Mouse (Mus musculus) forebrain, embryonic 13.5 days (tissue): ENCODE results near the gene Rdm1. TPM values are rescaled to one million over a fixed set of nuclear protein-coding genes. Genes with fewer than 3 reads are reported as not detected.
"Not testable (repeated sequence)": the region's sequence is repeated elsewhere in the genome, so short reads cannot be mapped to it uniquely, and the experiment has no call there.

ENCODE experiments used
- ATAC-seq: fragments of 200-750 bp; cut with Nextera tagmentation; 2 replicates; pipeline ENCODE4 v1.8.0; 2017
- H3K27ac ChIP-seq: fragments of 300-500 bp; sonication (generic); 2 replicates; pipeline ENCODE4 v1.5.1; 2015; ENCODE audit warnings: inconsistent platforms, mild to moderate bottlenecking, moderate library complexity
- H3K27me3 ChIP-seq: fragments of 300-500 bp; sonication (generic); 2 replicates; pipeline ENCODE4 v1.6.1; 2015; ENCODE audit warnings: mild to moderate bottlenecking, inconsistent platforms
- H3K36me3 ChIP-seq: fragments of 300-500 bp; sonication (generic); 2 replicates; pipeline ENCODE4 v1.6.1; 2015; ENCODE audit warnings: mild to moderate bottlenecking, inconsistent platforms; ENCODE audit not compliant: poor library complexity, severe bottlenecking
- H3K4me1 ChIP-seq: fragments of 300-500 bp; sonication (generic); 2 replicates; pipeline ENCODE4 v1.6.1; 2015; ENCODE audit warnings: inconsistent platforms
- H3K4me2 ChIP-seq: fragments of 300-500 bp; sonication (generic); 2 replicates; pipeline ENCODE4 v1.6.1; 2015; ENCODE audit warnings: inconsistent platforms, mild to moderate bottlenecking, moderate library complexity
- H3K4me3 ChIP-seq: fragments of 300-500 bp; sonication (generic); 2 replicates; pipeline ENCODE4 v1.5.1; 2015; ENCODE audit warnings: mild to moderate bottlenecking, inconsistent platforms
- H3K9ac ChIP-seq: fragments of 300-500 bp; sonication (generic); 2 replicates; pipeline ENCODE4 v1.6.1; 2015; ENCODE audit warnings: mild to moderate bottlenecking, inconsistent platforms
- H3K9me3 ChIP-seq: fragments of 300-500 bp; sonication (generic); replicated peaks from 2 replicates; pipeline ENCODE4 v1.6.1; 2016; ENCODE audit warnings: inconsistent platforms
- WGBS: fragments of 180-500 bp; shearing (Covaris S2); methylation state at CpG from one replicate; pipeline ENCODE4 v1.1.7; 2015; 5-methylcytosine and 5-hydroxymethylcytosine counted together
- polyA plus RNA-seq: library from polyadenylated mRNA; unstranded; fragments of >200 nt; fragmentation: Nextera tagmentation; extraction: Ambion mirVana; gene quantifications from 2 replicates; pipeline ENCODE4 v1.2.1, GENCODE M21; 2015

The Rdm1 gene
- polyA plus RNA-seq, 1 experiment from 2014 or later = 52.6 TPM

DNA sequence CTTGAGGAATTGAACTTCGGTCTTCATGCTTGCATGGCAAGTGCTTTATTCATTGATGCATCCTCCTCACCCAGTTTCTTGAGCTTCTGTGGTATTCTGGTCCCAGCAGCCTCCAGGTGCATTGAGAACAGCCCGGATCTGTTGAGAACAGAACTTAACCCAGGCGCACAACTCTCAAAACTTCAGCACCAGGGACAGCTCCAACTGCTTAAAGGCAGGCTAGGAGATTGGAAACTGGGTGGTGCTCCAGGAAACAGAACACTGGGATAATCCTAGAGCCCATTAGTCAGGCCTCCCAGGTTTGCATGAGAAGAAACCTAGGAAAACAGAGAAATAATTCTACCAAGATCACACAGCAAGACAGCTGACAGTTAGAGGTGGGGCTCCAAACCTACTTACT, 24.5 kb upstream of the Rdm1 start:
- WGBS = 18% methylated on average over 3 of the region's 3 CpGs
- peaks cover 5% of the 10 kb centered on the region; the same call in 1 of the 2 replicates for H3K27me3 ChIP-seq
- no peak overlapping the region for H3K4me3 ChIP-seq
- no peak overlapping the region for H3K4me2 ChIP-seq
- no peaks in the 10 kb centered on the region for H3K36me3 ChIP-seq
- H3K27ac ChIP-seq = no peak overlapping the region
- no peaks in the 10 kb centered on the region for H3K4me1 ChIP-seq
- no peak for ATAC-seq
- H3K9ac ChIP-seq = no peak overlapping the region
- no peaks in the 10 kb centered on the region for H3K9me3 ChIP-seq

DNA sequence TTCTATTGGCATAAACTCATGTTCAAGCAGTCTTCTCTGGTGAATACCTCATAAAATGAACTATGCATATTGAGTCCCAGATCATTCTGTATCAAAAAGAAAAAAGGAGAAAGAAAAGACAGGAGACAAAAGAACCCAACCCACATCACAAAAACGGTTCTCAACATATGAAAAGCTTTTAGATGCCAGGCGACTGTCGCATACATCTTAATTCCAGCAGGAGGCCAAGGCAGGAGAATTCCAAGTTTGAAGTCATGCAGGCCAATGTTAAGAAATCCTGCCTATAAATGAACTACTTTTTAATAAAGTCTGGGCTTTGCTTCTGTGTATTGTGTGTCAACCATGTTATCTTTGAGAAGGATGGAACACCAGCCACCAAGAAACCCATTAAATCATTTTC, 22.9 kb upstream of the Rdm1 start:
- ATAC-seq = no peak
- Histone ChIP-seq H3K9ac (no peak overlapping the region), H3K4me3 (peak overlapping the region; percentile 38), H3K27ac (no peak overlapping the region), H3K27me3 (peaks cover 5% of the 10 kb centered on the region; the same call in 1 of the 2 replicates), H3K4me2 (peak overlapping the region; percentile 63), H3K4me1 (no peaks in the 10 kb centered on the region), H3K9me3 (no peaks in the 10 kb centered on the region), H3K36me3 (no peaks in the 10 kb centered on the region)
- WGBS = 1% methylated on average over 3 of the region's 3 CpGs

DNA sequence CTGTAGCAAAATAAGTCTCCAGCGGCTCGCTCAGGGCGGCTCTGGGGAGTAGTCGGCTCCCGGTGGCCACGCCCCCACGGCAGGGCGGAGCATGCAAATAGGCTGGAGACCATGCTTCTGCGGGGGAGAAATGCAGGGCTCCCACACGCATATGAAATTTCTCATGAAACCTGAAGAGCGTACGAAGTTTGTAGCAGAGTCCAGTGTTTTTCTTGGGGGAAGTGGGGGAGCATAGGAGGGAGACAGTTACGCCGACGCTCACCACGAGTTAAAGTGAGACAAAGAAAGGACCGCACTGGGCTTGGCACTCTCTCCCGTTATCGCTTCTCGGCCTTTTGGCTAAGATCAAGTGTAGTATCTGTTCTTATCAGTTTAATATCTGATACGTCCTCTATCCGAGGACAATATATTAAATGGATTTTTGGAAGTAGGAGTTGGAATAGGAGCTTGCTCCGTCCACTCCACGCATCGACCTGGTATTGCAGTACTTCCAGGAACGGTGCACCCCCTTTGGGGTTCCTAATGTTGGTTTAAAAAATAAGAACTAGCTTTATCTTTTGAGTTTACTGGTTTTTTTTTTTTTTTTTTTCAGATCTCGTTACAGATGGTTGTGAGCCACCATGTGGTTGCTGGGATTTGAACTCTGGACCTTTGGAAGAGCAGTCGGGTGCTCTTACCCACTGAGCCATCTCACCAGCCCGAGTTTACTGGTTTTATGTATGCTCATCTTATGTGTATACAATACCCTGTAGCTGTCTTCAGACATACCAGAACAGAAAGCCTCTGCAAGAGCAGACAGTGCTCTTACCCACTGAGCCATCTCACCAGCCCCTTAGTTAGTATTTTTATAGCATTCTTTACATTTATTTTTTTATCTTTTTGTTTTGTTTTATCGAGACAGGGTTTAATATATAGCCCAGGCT, 22.2 kb upstream of the Rdm1 start:
- WGBS = 3% methylated on average over 30 of the region's 30 CpGs
- peak; percentile 84 for ATAC-seq
- H3K4me3 ChIP-seq = peak overlapping the region; percentile 38
- not testable (repeated sequence) for H3K4me1 ChIP-seq, H3K27me3 ChIP-seq, H3K36me3 ChIP-seq, H3K9me3 ChIP-seq
- H3K9ac ChIP-seq = peak overlapping the region; percentile 60
- peak overlapping the region; percentile 72 for H3K27ac ChIP-seq
- peak overlapping the region; percentile 63 for H3K4me2 ChIP-seq

DNA sequence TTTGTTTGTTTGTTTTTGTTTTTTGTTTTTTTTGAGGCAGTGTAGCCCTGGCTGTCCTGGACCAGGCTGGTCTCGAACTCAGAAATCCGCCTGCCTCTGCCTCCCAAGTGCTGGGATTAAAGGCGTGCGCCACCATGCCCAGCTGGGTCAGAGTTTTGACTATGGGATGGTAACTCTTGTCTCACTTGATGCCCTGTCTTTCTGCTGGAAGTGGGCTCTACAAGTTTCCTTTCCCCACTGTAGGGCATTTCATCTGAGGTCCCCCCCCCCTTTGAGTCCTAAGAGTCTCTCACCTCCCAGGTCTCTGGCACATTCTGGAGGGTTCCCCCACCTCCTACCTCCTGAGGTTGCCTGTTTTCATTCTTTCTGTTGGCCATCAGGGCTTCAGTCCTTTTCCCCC, 19.9 kb upstream of the Rdm1 start:
- WGBS = 89% methylated on average over 4 of the region's 4 CpGs
- not testable (repeated sequence) for ATAC-seq, H3K9ac ChIP-seq, H3K36me3 ChIP-seq, H3K4me3 ChIP-seq, H3K4me2 ChIP-seq, H3K9me3 ChIP-seq, H3K27ac ChIP-seq, H3K27me3 ChIP-seq, H3K4me1 ChIP-seq

DNA sequence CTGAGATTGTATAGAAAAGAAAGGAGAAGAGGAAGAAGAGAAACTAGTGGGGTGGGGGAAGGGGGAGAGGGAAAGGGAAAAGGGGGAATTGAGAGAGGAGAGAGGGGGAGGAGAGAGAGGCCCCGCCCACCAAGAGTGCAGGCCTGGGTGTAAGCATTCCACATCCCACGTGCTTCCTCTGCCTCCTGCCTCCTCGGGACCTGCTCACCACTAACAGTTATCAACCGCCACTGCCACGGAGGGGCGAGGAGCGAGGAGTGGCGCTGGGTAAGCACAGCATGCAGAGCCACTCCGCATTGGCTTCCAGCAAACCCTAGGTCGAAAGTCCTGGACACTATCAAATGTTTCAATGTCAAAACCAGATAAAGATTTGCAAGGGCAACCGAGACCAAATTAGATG, 16.6 kb upstream of the Rdm1 start:
- ATAC-seq = no peak
- 48% methylated on average over 11 of the region's 11 CpGs for WGBS
- no peak overlapping the region for H3K9ac ChIP-seq
- no peaks in the 10 kb centered on the region for H3K27me3 ChIP-seq
- no peak overlapping the region for H3K4me2 ChIP-seq
- H3K4me1 ChIP-seq = peaks cover 24% of the 10 kb centered on the region
- H3K9me3 ChIP-seq = no peaks in the 10 kb centered on the region
- no peak overlapping the region for H3K27ac ChIP-seq
- H3K36me3 ChIP-seq = no peaks in the 10 kb centered on the region
- no peak overlapping the region for H3K4me3 ChIP-seq

DNA sequence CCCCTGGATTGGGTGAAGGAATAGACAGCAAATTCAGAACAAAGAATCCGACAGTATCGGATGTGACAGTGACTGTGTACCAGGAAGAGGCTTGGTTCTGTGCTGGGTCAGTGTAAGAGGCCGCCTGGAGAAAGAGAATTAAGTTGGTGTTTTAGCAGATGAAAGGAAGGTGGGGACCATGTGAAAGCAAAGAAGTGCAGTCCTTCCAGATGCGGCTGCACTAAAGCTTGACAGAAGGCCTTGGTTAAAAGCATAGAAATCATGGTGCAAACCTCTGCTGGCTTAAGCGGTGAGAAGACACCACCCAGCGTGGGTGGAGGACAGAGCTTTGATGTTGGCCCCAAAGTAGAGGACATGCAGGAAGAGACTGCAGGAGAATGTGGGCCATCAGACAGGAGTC, 13.4 kb upstream of the Rdm1 start:
- H3K27me3 ChIP-seq = no peaks in the 10 kb centered on the region
- H3K9ac ChIP-seq = no peak overlapping the region
- H3K4me3 ChIP-seq = no peak overlapping the region
- peak overlapping the region; percentile 16; the same call in 1 of the 2 replicates for H3K27ac ChIP-seq
- ATAC-seq = no peak
- WGBS = 73% methylated on average over 6 of the region's 6 CpGs
- H3K9me3 ChIP-seq = no peaks in the 10 kb centered on the region
- no peak overlapping the region for H3K4me2 ChIP-seq
- no peaks in the 10 kb centered on the region for H3K36me3 ChIP-seq
- H3K4me1 ChIP-seq = peaks cover 50% of the 10 kb centered on the region

DNA sequence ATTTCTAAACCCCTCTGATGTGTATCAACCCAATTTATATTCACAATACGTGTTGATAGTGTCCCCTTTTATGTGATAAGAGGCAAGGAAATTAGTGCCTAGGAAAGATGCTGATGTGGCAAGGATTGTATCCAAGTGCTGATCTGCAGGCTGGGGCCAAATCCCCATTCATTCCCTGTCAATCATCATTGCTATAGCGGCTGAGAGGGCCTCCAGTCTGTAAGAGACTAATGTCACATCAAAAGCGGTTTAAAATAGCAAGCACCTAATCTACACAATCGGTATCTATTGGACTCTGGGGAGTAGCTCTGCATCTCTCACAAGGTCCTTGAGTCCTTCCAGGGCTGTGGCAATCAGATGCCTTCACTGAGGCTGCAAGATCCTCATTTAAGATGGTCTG, 12.9 kb upstream of the Rdm1 start:
- no peak overlapping the region for H3K9ac ChIP-seq

DNA sequence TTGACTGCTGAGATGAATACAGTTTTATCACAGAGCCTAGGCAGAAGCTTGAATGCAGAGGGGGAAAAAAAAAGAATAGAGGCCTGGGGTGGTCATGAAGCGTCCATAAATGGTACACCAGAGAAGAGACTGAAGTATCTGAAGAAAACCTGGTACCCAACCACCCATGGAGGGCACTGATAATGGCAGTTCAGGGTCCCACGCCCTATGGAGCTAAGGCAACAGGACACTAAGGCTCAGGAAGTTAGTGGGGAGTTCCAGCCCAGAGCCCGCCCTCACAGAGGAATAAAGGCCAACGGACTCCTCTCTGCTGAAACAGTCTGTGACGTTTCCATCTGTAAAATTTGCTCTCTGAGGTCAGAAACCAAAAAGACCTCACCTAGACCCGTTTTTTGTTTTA, 11.6 kb upstream of the Rdm1 start:
- no peak overlapping the region for H3K4me2 ChIP-seq
- no peaks in the 10 kb centered on the region for H3K36me3 ChIP-seq
- no peaks in the 10 kb centered on the region for H3K27me3 ChIP-seq
- WGBS = 90% methylated on average over 6 of the region's 6 CpGs
- no peak for ATAC-seq
- peaks cover 50% of the 10 kb centered on the region for H3K4me1 ChIP-seq
- no peaks in the 10 kb centered on the region for H3K9me3 ChIP-seq
- no peak overlapping the region for H3K9ac ChIP-seq
- H3K4me3 ChIP-seq = no peak overlapping the region
- H3K27ac ChIP-seq = no peak overlapping the region

More for the DNA sequence above, 12.9 kb upstream of the Rdm1 start:
- H3K27me3 ChIP-seq = no peaks in the 10 kb centered on the region
- no peak overlapping the region for H3K4me3 ChIP-seq
- H3K4me1 ChIP-seq = peaks cover 51% of the 10 kb centered on the region
- H3K36me3 ChIP-seq = no peaks in the 10 kb centered on the region
- H3K9me3 ChIP-seq = no peaks in the 10 kb centered on the region
- ATAC-seq = no peak
- H3K27ac ChIP-seq = peak overlapping the region; percentile 16; the same call in 1 of the 2 replicates
- 22% methylated on average over 4 of the region's 4 CpGs for WGBS
- H3K4me2 ChIP-seq = no peak overlapping the region

DNA sequence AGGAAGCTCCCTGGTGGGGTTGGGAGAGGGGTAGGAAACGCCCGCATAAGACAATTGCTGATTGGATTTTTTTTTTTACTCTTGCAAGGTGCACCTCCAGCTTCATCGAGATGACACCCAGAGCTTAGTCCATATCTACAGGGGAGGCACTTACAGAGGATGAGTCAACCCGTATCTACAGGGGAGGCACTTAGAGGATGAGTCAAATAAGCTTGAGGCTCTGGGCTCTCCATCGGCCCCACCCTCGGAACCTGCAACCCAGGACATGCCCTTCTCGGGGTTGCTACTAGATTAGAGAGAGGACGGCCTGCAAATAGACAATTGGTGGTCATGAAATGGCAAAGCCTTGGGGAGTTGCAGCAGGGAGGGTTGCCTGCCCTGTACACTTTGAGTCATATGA, 10.9 kb upstream of the Rdm1 start:
- Histone ChIP-seq H3K4me2 (no peak overlapping the region; the same call in 1 of the 2 replicates), H3K9me3 (no peaks in the 10 kb centered on the region), H3K36me3 (no peaks in the 10 kb centered on the region), H3K4me3 (no peak overlapping the region), H3K27me3 (no peaks in the 10 kb centered on the region), H3K4me1 (peaks cover 43% of the 10 kb centered on the region), H3K9ac (no peak overlapping the region), H3K27ac (peak overlapping the region; percentile 35)
- no peak for ATAC-seq
- 93% methylated on average over 8 of the region's 8 CpGs for WGBS

DNA sequence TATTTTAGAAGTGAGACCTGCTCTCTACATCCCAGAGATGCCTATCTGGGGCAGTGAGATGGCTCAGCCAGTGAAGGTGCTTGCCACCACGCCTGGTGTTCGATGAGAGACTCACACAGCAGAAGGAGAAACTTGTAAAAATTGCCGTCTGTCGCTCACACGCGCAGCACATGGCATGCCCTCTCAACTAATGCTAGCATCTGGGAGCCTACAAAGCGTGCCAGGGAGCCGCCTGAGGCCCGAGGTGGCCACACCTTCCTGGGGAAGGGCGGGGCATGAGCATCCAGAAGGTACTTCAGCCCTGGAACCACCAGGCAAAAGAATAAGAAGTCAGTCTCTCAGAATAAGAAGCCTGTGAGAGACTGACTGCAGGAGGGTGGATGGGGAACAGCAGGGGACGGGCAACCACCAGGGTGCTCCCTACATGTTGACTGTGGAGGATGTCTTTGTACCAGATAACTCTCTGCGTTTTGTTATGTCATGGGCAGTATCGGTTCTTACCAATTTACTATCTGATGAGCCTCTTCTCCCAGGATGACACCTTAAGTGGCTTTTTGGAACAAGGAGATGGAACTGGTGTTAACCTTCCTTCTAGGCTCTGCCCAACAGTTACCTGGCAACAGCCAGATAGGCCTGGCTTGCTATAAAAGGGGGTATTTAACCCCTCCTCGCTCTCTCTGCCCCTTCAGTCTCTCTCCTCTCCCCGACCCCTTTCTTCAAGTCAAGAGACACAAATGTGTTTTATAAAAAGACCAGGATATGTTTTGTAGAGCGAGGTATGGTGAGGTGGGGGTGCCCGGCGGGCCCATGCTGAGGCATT, 9.8 kb upstream of the Rdm1 start:
- H3K4me2 ChIP-seq = peak overlapping the region; percentile 50
- peak overlapping the region; percentile 34; the same call in 1 of the 2 replicates for H3K9ac ChIP-seq

DNA sequence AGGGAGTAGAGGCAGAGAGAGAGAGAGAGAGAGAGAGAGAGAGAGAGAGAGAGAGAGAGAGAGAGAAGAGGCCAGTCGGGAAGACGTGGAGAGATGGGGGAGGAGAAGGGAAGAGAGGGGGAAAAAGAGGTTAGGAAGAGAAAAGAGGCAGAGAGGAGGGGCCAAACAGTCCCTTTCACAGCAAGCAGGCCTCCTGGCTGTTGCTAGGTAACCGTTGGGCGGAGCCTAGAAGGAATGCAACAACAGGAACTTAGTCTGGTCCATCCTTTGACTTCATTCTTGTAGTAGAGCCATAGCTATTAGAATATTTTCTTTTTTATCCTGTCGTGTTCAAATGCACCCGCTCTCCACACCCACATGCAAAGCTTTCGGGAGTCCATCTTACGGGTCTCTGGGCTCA, 9.1 kb upstream of the Rdm1 start:
- H3K9ac ChIP-seq = peak overlapping the region; percentile 34; the same call in 1 of the 2 replicates
- peak overlapping the region; percentile 50 for H3K4me2 ChIP-seq
- H3K4me1 ChIP-seq = peaks cover 43% of the 10 kb centered on the region
- peak overlapping the region; percentile 9; the same call in 1 of the 2 replicates for H3K4me3 ChIP-seq
- H3K27ac ChIP-seq = peak overlapping the region; percentile 87
- no peaks in the 10 kb centered on the region for H3K9me3 ChIP-seq
- peak; percentile 84 for ATAC-seq
- H3K27me3 ChIP-seq = no peaks in the 10 kb centered on the region
- H3K36me3 ChIP-seq = no peaks in the 10 kb centered on the region
- WGBS = 1% methylated on average over 8 of the region's 8 CpGs

More for the DNA sequence above, 9.8 kb upstream of the Rdm1 start:
- H3K4me1 ChIP-seq = peaks cover 43% of the 10 kb centered on the region
- H3K4me3 ChIP-seq = peak overlapping the region; percentile 9; the same call in 1 of the 2 replicates
- H3K27ac ChIP-seq = peak overlapping the region; percentile 87
- no peaks in the 10 kb centered on the region for H3K27me3 ChIP-seq
- 17% methylated on average over 18 of the region's 18 CpGs for WGBS
- peak; percentile 78 for ATAC-seq
- no peaks in the 10 kb centered on the region for H3K9me3 ChIP-seq
- no peaks in the 10 kb centered on the region for H3K36me3 ChIP-seq

DNA sequence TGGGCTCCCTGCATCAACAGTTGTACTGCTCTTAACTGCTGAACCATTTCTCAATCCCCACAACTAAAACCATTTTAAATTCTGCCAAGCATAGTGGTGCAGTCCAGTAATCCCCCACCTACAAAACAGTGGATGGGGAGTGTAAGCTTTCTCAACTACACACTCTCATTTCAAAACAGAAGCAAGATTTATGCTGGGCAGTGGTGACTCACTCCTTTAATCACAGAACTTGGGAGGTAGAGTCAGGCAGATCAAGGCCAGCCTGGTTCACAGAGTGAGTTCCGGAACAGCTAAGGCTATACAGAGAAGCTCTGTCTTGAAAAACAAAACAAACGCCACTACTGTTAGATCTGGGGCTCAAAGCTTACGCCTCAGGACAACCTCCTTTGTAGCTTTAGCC, 8.4 kb upstream of the Rdm1 start:
- H3K36me3 ChIP-seq = no peaks in the 10 kb centered on the region
- no peak overlapping the region for H3K4me3 ChIP-seq
- H3K27me3 ChIP-seq = no peaks in the 10 kb centered on the region
- peaks cover 37% of the 10 kb centered on the region for H3K4me1 ChIP-seq
- 74% methylated on average over 3 of the region's 3 CpGs for WGBS
- H3K9ac ChIP-seq = no peak overlapping the region
- ATAC-seq = no peak
- peak overlapping the region; percentile 49; the same call in 1 of the 2 replicates for H3K27ac ChIP-seq
- peak overlapping the region; percentile 50; the same call in 1 of the 2 replicates for H3K4me2 ChIP-seq
- no peaks in the 10 kb centered on the region for H3K9me3 ChIP-seq
